Mouse (Mus musculus) WW6 (cell line): ENCODE results near the gene 1700014D04Rik.
A peak's percentile ranks its signal among the peaks of the same experiment; 100 is the strongest.
"Not testable (repeated sequence)": the region's sequence is repeated elsewhere in the genome, so short reads cannot be mapped to it uniquely, and the experiment has no call there.

Experiments
- DNase-seq: peaks from one replicate; pipeline ENCODE4 v3.0.0-alpha.2; 2013; ENCODE audit warnings: low read depth, low spot score

The 1700014D04Rik gene

GRCm38 (mm10) chr13:59735190-59735589, 11.4 kb downstream of the 1700014D04Rik start:
- DNase-seq, result no peak

- DNase-seq, result not testable (repeated sequence)
These were observed 12.2 kb downstream of the 1700014D04Rik start for GRCm38 (mm10) chr13:59734347-59734746.

GRCm38 (mm10) chr13:59733936-59734335, 12.6 kb downstream of the 1700014D04Rik start:
- DNase-seq, result no peak

- no peak for DNase-seq
These were observed 14.9 kb downstream of the 1700014D04Rik start, which contains the start of gene Spata31d1d for GRCm38 (mm10) chr13:59731652-59732051. TSS of gene Spata31d1d (minus strand) at chr13:59731752.

- peak; percentile 57 for DNase-seq
These were observed 18.0 kb downstream of the 1700014D04Rik start for GRCm38 (mm10) chr13:59728378-59729093.

GRCm38 (mm10) chr13:59726139-59726867, 20.2 kb downstream of the 1700014D04Rik start:
- no peak for DNase-seq

GRCm38 (mm10) chr13:59722089-59722488, 24.5 kb downstream of the 1700014D04Rik start:
- not testable (repeated sequence) for DNase-seq

- no peak for DNase-seq
These were observed 27.1 kb downstream of the 1700014D04Rik start for GRCm38 (mm10) chr13:59719475-59719874.

GRCm38 (mm10) chr13:59718857-59719440, 27.6 kb downstream of the 1700014D04Rik start:
- DNase-seq, result not testable (repeated sequence)

GRCm38 (mm10) chr13:59713710-59714109, 32.8 kb downstream of the 1700014D04Rik start:
- DNase-seq, result no peak

GRCm38 (mm10) chr13:59711984-59712383, 34.6 kb downstream of the 1700014D04Rik start, which contains the start of gene Spata31d1b:
TSS of gene Spata31d1b (plus strand) at chr13:59712284.
- not testable (repeated sequence) for DNase-seq

GRCm38 (mm10) chr13:59710230-59710629, 36.3 kb downstream of the 1700014D04Rik start, which contains the start of gene Spata31d1a:
TSS of gene Spata31d1a (minus strand) at chr13:59710330.
- no peak for DNase-seq

GRCm38 (mm10) chr13:59704562-59704961, 42.0 kb downstream of the 1700014D04Rik start:
- DNase-seq, result no peak

- no peak for DNase-seq
These were observed 43.0 kb downstream of the 1700014D04Rik start for GRCm38 (mm10) chr13:59703514-59703913.

- DNase-seq, result not testable (repeated sequence)
These were observed 46.4 kb downstream of the 1700014D04Rik start for GRCm38 (mm10) chr13:59700137-59700536.

GRCm38 (mm10) chr13:59699131-59699530, 47.4 kb downstream of the 1700014D04Rik start:
- DNase-seq, result no peak

GRCm38 (mm10) chr13:59695781-59696180, 50.8 kb downstream of the 1700014D04Rik start:
- no peak for DNase-seq

GRCm38 (mm10) chr13:59694008-59694407, 52.5 kb downstream of the 1700014D04Rik start, which contains the start of gene 4921517D22Rik:
TSS of gene 4921517D22Rik (minus strand) at chr13:59694108.
- no peak for DNase-seq

- DNase-seq, result no peak
These were observed 55.1 kb downstream of the 1700014D04Rik start for GRCm38 (mm10) chr13:59691478-59691877.
